Mouse (Mus musculus) midbrain, embryonic 15.5 days (tissue): ENCODE measurements around the gene Tmem44. TPM values are rescaled to one million over a fixed set of nuclear protein-coding genes. Genes with fewer than 3 reads are reported as not detected.
A peak's percentile ranks its signal among the peaks of the same experiment; 100 is the strongest.

ENCODE experiments used
- ATAC-seq: fragments of 200-750 bp; cut with Nextera tagmentation; replicated peaks from 2 replicates; pipeline ENCODE4 v1.8.0; 2017; ENCODE audit warnings: moderate TSS enrichment
- H3K27ac ChIP-seq: fragments of 300-500 bp; sonication (generic); 2 replicates; pipeline ENCODE4 v1.5.1; 2015; ENCODE audit warnings: mild to moderate bottlenecking, inconsistent platforms
- H3K27me3 ChIP-seq: fragments of 300-500 bp; sonication (generic); replicated peaks from 2 replicates; pipeline ENCODE4 v1.6.1; 2015; ENCODE audit warnings: inconsistent platforms
- H3K36me3 ChIP-seq: fragments of 300-500 bp; sonication (generic); replicated peaks from 2 replicates; pipeline ENCODE4 v1.6.1; 2015; ENCODE audit warnings: inconsistent platforms
- H3K4me1 ChIP-seq: fragments of 300-500 bp; sonication (generic); 2 replicates; pipeline ENCODE4 v1.6.1; 2015; ENCODE audit warnings: inconsistent platforms
- H3K4me2 ChIP-seq: fragments of 300-500 bp; sonication (generic); 2 replicates; pipeline ENCODE4 v1.6.1; 2015; ENCODE audit warnings: inconsistent platforms, mild to moderate bottlenecking, moderate library complexity
- H3K4me3 ChIP-seq: fragments of 300-500 bp; sonication (generic); 2 replicates; pipeline ENCODE4 v1.5.1; 2015; ENCODE audit warnings: mild to moderate bottlenecking, inconsistent platforms
- H3K9ac ChIP-seq: fragments of 300-500 bp; sonication (generic); 2 replicates; pipeline ENCODE4 v1.6.1; 2015; ENCODE audit warnings: mild to moderate bottlenecking, inconsistent platforms
- H3K9me3 ChIP-seq: fragments of 300-500 bp; sonication (generic); 2 replicates; pipeline ENCODE4 v1.6.1; 2016; ENCODE audit warnings: inconsistent platforms
- WGBS: fragments of 180-500 bp; shearing (Covaris S2); methylation state at CpG from one replicate; pipeline ENCODE4 v1.1.7; 2015; ENCODE audit warnings: mixed read lengths; 5-methylcytosine and 5-hydroxymethylcytosine counted together
- polyA plus RNA-seq: library from polyadenylated mRNA; unstranded; fragments of >200 nt; fragmentation: Nextera tagmentation; extraction: Ambion mirVana; gene quantifications from 2 replicates; pipeline ENCODE4 v1.2.1, GENCODE M21; 2015

Tmem44 gene
- polyA plus RNA-seq, 1 experiment from 2014 or later: 96.0 TPM

GRCm38 (mm10) chr16:30576392-30576791 lies 25.8 kb upstream of the Tmem44 start:
- Histone ChIP-seq H3K9ac (no peak overlapping the region), H3K4me2 (no peak overlapping the region), H3K27me3 (no peaks in the 10 kb centered on the region), H3K36me3 (peaks cover 82% of the 10 kb centered on the region), H3K9me3 (no peaks in the 10 kb centered on the region), H3K4me1 (no peaks in the 10 kb centered on the region), H3K27ac (no peak overlapping the region), H3K4me3 (no peak overlapping the region)
- WGBS: 83% methylated on average over 1 of the region's 1 CpGs
- ATAC-seq: no peak

GRCm38 (mm10) chr16:30575815-30576214 lies 25.2 kb upstream of the Tmem44 start:
- Histone ChIP-seq H3K4me1 (no peaks in the 10 kb centered on the region), H3K9me3 (no peaks in the 10 kb centered on the region), H3K36me3 (peaks cover 82% of the 10 kb centered on the region), H3K27ac (no peak overlapping the region), H3K4me3 (no peak overlapping the region), H3K27me3 (no peaks in the 10 kb centered on the region), H3K9ac (no peak overlapping the region), H3K4me2 (no peak overlapping the region)
- WGBS: 90% methylated on average over 7 of the region's 7 CpGs
- no peak for ATAC-seq

DNA sequence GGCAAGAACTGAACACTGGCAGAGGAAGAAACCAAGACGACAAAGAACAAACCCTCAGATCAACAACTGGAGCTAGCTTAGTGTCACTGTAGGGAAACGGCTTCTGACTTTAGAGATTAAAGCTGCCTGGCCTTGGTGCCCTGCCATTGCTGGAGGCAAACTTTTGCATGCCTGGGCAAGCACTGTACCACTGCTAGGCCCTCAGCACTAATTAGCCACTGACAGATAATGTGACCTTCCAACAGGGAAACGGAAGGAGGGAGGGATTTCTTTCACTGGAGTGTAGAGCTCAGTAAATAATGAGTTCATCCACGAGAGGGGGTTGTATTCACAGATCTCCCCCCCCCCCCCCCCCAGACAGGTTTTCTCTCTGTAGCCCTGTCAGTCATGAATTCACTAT lies 21.6 kb upstream of the Tmem44 start:
- Histone ChIP-seq H3K36me3 (peaks cover 79% of the 10 kb centered on the region), H3K4me1 (no peaks in the 10 kb centered on the region), H3K4me2 (no peak overlapping the region), H3K27ac (no peak overlapping the region), H3K9me3 (no peaks in the 10 kb centered on the region), H3K27me3 (no peaks in the 10 kb centered on the region), H3K4me3 (no peak overlapping the region), H3K9ac (no peak overlapping the region)
- 66% methylated on average over 4 of the region's 4 CpGs for WGBS
- ATAC-seq: no peak

DNA sequence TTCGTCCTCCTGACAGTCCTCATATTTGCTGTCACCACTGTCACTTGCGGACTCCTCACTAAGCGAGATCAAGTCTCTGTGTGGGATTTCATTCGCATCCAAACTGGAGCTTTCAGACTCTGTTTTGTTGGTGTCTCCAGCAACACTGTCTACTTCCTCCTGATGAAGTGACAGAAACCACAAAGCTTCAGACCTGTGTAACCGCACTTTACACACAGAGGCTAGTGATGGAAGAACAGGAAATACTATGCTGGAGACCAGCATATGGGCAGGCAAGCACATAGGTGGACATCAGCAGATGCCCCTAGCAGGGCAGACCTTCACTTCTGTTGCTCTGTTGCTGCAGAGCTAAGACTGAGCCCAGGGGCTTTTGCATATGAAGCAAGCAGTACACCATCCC lies 20.7 kb upstream of the Tmem44 start:
- H3K4me2 ChIP-seq: no peak overlapping the region
- peaks cover 74% of the 10 kb centered on the region for H3K36me3 ChIP-seq
- WGBS: 99% methylated on average over 5 of the region's 5 CpGs
- no peaks in the 10 kb centered on the region for H3K27me3 ChIP-seq
- H3K4me1 ChIP-seq: no peaks in the 10 kb centered on the region
- no peak overlapping the region for H3K27ac ChIP-seq
- no peak for ATAC-seq
- no peaks in the 10 kb centered on the region for H3K9me3 ChIP-seq
- H3K9ac ChIP-seq: no peak overlapping the region
- no peak overlapping the region for H3K4me3 ChIP-seq

GRCm38 (mm10) chr16:30570173-30570572 lies 19.5 kb upstream of the Tmem44 start:
- no peak for ATAC-seq
- H3K4me2 ChIP-seq: no peak overlapping the region
- no peaks in the 10 kb centered on the region for H3K4me1 ChIP-seq
- 92% methylated on average over 4 of the region's 4 CpGs for WGBS
- no peak overlapping the region for H3K27ac ChIP-seq
- H3K36me3 ChIP-seq: peaks cover 73% of the 10 kb centered on the region
- no peaks in the 10 kb centered on the region for H3K27me3 ChIP-seq
- H3K9ac ChIP-seq: no peak overlapping the region
- H3K4me3 ChIP-seq: no peak overlapping the region
- no peaks in the 10 kb centered on the region for H3K9me3 ChIP-seq

GRCm38 (mm10) chr16:30565631-30566030 lies 15.0 kb upstream of the Tmem44 start:
- Histone ChIP-seq H3K9me3 (no peaks in the 10 kb centered on the region), H3K4me1 (no peaks in the 10 kb centered on the region), H3K27me3 (no peaks in the 10 kb centered on the region), H3K36me3 (peaks cover 57% of the 10 kb centered on the region), H3K4me3 (no peak overlapping the region), H3K27ac (no peak overlapping the region), H3K9ac (no peak overlapping the region), H3K4me2 (no peak overlapping the region)
- ATAC-seq: no peak
- 93% methylated on average over 6 of the region's 6 CpGs for WGBS

GRCm38 (mm10) chr16:30560601-30561000 lies 10.0 kb upstream of the Tmem44 start:
- H3K4me3 ChIP-seq: no peak overlapping the region
- H3K4me2 ChIP-seq: no peak overlapping the region
- H3K27me3 ChIP-seq: no peaks in the 10 kb centered on the region
- H3K36me3 ChIP-seq: peaks cover 35% of the 10 kb centered on the region
- no peaks in the 10 kb centered on the region for H3K4me1 ChIP-seq
- 90% methylated on average over 4 of the region's 4 CpGs for WGBS
- no peaks in the 10 kb centered on the region for H3K9me3 ChIP-seq
- no peak overlapping the region for H3K27ac ChIP-seq
- no peak for ATAC-seq
- no peak overlapping the region for H3K9ac ChIP-seq

GRCm38 (mm10) chr16:30559312-30559992 lies 8.8 kb upstream of the Tmem44 start:
- no peak overlapping the region for H3K4me2 ChIP-seq
- H3K27ac ChIP-seq: no peak overlapping the region
- H3K9ac ChIP-seq: no peak overlapping the region
- H3K4me3 ChIP-seq: no peak overlapping the region
- no peaks in the 10 kb centered on the region for H3K27me3 ChIP-seq
- no peaks in the 10 kb centered on the region for H3K9me3 ChIP-seq
- no peaks in the 10 kb centered on the region for H3K4me1 ChIP-seq
- H3K36me3 ChIP-seq: peaks cover 26% of the 10 kb centered on the region
- WGBS: 93% methylated on average over 5 of the region's 5 CpGs
- ATAC-seq: no peak

DNA sequence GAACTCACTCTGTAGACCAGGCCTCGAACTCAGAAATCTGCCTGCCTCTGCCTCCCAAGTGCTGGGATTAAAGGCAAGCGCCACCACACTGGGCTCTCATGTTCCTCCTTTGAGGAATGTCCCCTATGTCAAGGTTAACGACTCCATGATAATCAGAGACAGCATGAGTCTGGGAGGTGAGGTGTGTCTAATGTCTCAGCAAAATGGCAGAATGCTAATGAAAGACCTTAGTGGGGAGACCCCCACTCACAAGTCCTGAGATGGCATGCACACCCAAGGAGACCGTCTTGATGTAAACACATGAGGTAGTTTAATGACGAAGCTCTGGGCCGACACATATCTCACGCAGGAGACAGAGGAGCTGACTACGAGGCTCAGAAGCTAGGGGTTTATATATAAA lies 3.5 kb upstream of the Tmem44 start:
- Histone ChIP-seq H3K36me3 (peaks cover 10% of the 10 kb centered on the region), H3K9ac (no peak overlapping the region)
- ATAC-seq: no peak

DNA sequence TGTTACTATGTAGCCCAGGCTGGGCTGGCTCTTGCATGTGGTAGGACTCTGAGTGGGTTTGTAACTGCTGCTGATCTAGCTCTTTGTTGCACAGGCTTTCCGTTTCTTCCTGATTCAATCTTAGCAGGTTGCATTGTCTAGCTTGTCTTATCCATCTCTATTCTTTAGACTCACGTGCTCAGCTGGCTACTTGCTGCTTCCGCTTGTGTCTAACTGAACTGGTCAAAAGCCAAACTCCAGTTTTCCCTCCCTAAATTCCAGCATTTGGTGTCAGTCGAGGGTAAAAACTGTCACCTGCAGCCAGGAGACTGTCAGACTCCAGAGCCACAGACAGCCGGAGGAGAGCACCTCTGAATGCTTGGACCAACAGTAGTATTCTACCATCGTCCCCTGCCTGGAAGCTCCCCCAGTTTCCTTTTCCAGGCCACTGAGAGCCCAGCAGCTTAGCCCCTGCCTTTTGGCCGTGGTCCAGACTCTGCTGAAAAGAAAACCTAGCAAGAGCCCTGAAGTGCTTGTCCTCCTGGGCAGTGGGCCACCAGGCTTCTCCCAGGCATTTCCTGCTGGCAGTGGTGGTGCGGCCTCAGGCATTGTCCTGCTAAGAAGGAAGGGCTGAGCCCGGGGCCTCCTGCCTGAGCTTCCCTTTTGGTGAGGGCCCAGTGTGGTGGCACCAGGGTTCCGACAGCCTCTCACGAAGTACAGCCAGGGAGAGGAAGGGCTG lies 2.1 kb upstream of the Tmem44 start:
- 27% methylated on average over 11 of the region's 11 CpGs for WGBS
- H3K4me3 ChIP-seq: no peak overlapping the region
- H3K27me3 ChIP-seq: no peaks in the 10 kb centered on the region
- H3K9me3 ChIP-seq: no peaks in the 10 kb centered on the region
- no peak overlapping the region for H3K9ac ChIP-seq
- H3K4me2 ChIP-seq: no peak overlapping the region
- H3K4me1 ChIP-seq: peaks cover 21% of the 10 kb centered on the region
- H3K27ac ChIP-seq: peak overlapping the region; percentile 66
- H3K36me3 ChIP-seq: peaks cover 5% of the 10 kb centered on the region; the same call in 1 of the 2 replicates
- ATAC-seq: 0 out of 2 replicates have a peak, but pooled peaks have one; percentile 2

More for the DNA sequence above, 3.5 kb upstream of the Tmem44 start:
- no peak overlapping the region for H3K27ac ChIP-seq
- H3K4me1 ChIP-seq: peaks cover 9% of the 10 kb centered on the region
- H3K9me3 ChIP-seq: no peaks in the 10 kb centered on the region
- no peak overlapping the region for H3K4me3 ChIP-seq
- no peaks in the 10 kb centered on the region for H3K27me3 ChIP-seq
- no peak overlapping the region for H3K4me2 ChIP-seq
- 98% methylated on average over 8 of the region's 8 CpGs for WGBS

- H3K9me3 ChIP-seq: no peaks in the 10 kb centered on the region
- peak overlapping the region; percentile 67 for H3K4me3 ChIP-seq
- H3K9ac ChIP-seq: peak overlapping the region; percentile 89
- H3K4me1 ChIP-seq: peaks cover 22% of the 10 kb centered on the region
- peak overlapping the region; percentile 70 for H3K4me2 ChIP-seq
- under 1% methylated on average over 61 of the region's 63 CpGs for WGBS
- peak; percentile 92 for ATAC-seq
- H3K27ac ChIP-seq: peak overlapping the region; percentile 86
- H3K27me3 ChIP-seq: no peaks in the 10 kb centered on the region
- peaks cover 6% of the 10 kb centered on the region for H3K36me3 ChIP-seq
These were observed 485 bp downstream of the Tmem44 start for GRCm38 (mm10) chr16:30549966-30550747.

- Histone ChIP-seq H3K9ac (peak overlapping the region; percentile 89), H3K27ac (peak overlapping the region; percentile 86), H3K4me1 (peaks cover 22% of the 10 kb centered on the region), H3K27me3 (no peaks in the 10 kb centered on the region), H3K4me2 (peak overlapping the region; percentile 70), H3K36me3 (peaks cover 9% of the 10 kb centered on the region), H3K9me3 (no peaks in the 10 kb centered on the region), H3K4me3 (peak overlapping the region; percentile 67)
- ATAC-seq: no peak; the same call in 1 of the 2 replicates
- 75% methylated on average over 7 of the region's 7 CpGs for WGBS
These were observed 1.1 kb downstream of the Tmem44 start for GRCm38 (mm10) chr16:30549516-30549915.
